ENCODE assay signal across 11 mouse cellular contexts in genomic region chr11:59397536-59398371, GRCm38 (mm10). TPM values are rescaled to one million over a fixed set of nuclear protein-coding genes. Genes with fewer than 3 reads are reported as not detected.
DNase-seq lines count a peak whose midpoint lies in the region; ATAC-seq lines count a peak whose summit lies in the region.
"Had no signal": no experiment of that assay in that cellular context is flagged by ENCODE, and none has a peak within 500 bp of the region (broad histone marks: within the 10 kb centered on the region; RNA-seq: fewer than 3 reads in every experiment).

No protein-coding gene starts in this region.

- no peaks in the 10 kb centered on the region for H3K27me3 ChIP-seq in heart, embryonic 10.5 days (ENCODE audit: insufficient read depth, poor library complexity, severe bottlenecking)
- H3K27me3 ChIP-seq in embryonic facial prominence, embryonic 14.5 days (replicated peaks; ENCODE audit: control insufficient read depth, insufficient read depth, low read length): no peaks in the 10 kb centered on the region
- H3K27me3 ChIP-seq in liver, embryonic 16.5 days (ENCODE audit: control insufficient read depth, insufficient read depth, low read depth, low read length): no peaks in the 10 kb centered on the region

- H3K27ac ChIP-seq in heart, embryonic 10.5 days: peak overlapping the region; percentile 80
- peak overlapping the region; percentile 90 for H3K27ac ChIP-seq in embryonic facial prominence, embryonic 14.5 days (replicated peaks; ENCODE audit: low read depth, low read length)
- no peak overlapping the region for H3K27ac ChIP-seq in liver, embryonic 16.5 days (ENCODE audit: low read length)

- peak overlapping the region; percentile 25 for H3K4me2 ChIP-seq in embryonic facial prominence, embryonic 14.5 days (ENCODE audit: low read depth, low read length)
- no peak overlapping the region for H3K4me2 ChIP-seq in liver, embryonic 16.5 days (ENCODE audit: low read depth, low read length)

- 24% methylated on average over 22 of the region's 22 CpGs for WGBS in heart, embryonic 10.5 days
- 43% methylated on average over 22 of the region's 22 CpGs for WGBS in embryonic facial prominence, embryonic 14.5 days
- 16% methylated on average over 22 of the region's 22 CpGs for WGBS in liver, embryonic 16.5 days (ENCODE audit: insufficient replicate concordance)

- H3K9me3 ChIP-seq in heart, embryonic 10.5 days: no peaks in the 10 kb centered on the region
- no peaks in the 10 kb centered on the region for H3K9me3 ChIP-seq in embryonic facial prominence, embryonic 14.5 days (ENCODE audit: control insufficient read depth, low read length)
- no peaks in the 10 kb centered on the region for H3K9me3 ChIP-seq in liver, embryonic 16.5 days (replicated peaks; ENCODE audit: control insufficient read depth, low read length)

- peak; percentile 69 for ATAC-seq in embryonic facial prominence, embryonic 14.5 days (ENCODE audit: low read depth)
- ATAC-seq in liver, embryonic 16.5 days (ENCODE audit: low read depth): peak; percentile 35; the same call in 1 of the 2 replicates

- peaks cover 37% of the 10 kb centered on the region for H3K4me1 ChIP-seq in heart, embryonic 10.5 days
- H3K4me1 ChIP-seq in embryonic facial prominence, embryonic 14.5 days (ENCODE audit: control insufficient read depth, insufficient read depth, low read length): peaks cover 49% of the 10 kb centered on the region
- H3K4me1 ChIP-seq in liver, embryonic 16.5 days (ENCODE audit: control insufficient read depth, low read depth, low read length): no peaks in the 10 kb centered on the region; the same call in 1 of the 2 replicates

- H3K4me3 ChIP-seq in heart, embryonic 10.5 days: peak overlapping the region; percentile 42
- no peak overlapping the region for H3K4me3 ChIP-seq in embryonic facial prominence, embryonic 14.5 days (ENCODE audit: low read depth, low read length)
- no peak overlapping the region for H3K4me3 ChIP-seq in liver, embryonic 16.5 days (ENCODE audit: low read depth, low read length)

- no peak for DNase-seq in heart, embryonic 10.5 days (ENCODE audit: low spot score)
- no peak for DNase-seq in heart, adult 9 months (ENCODE audit: low spot score in 2 of 2)
- DNase-seq in 416B (ENCODE audit: low read depth): peak; percentile 82
- peak; percentile 88 for DNase-seq in embryonic facial prominence, embryonic 14.5 days (ENCODE audit: low spot score)
- DNase-seq in ovary, adult 18-20 months (ENCODE audit: low spot score): no peak
- DNase-seq in testis, postnatal 10 days (ENCODE audit: low spot score): no peak
- no peak for DNase-seq in cerebellum, adult 8-10 months
- DNase-seq: B cell, adult 2 months; gastrocnemius, postnatal 36 days had no signal

- peaks cover 4% of the 10 kb centered on the region for H3K36me3 ChIP-seq in heart, embryonic 10.5 days
- H3K36me3 ChIP-seq in embryonic facial prominence, embryonic 14.5 days (ENCODE audit: control insufficient read depth, insufficient read depth, low read length): 0 out of 2 replicates have a peak, but pooled peaks cover 6% of the 10 kb centered on the region
- H3K36me3 ChIP-seq in liver, embryonic 16.5 days (ENCODE audit: control insufficient read depth, insufficient read depth): no peaks in the 10 kb centered on the region

- H3K9ac ChIP-seq in embryonic facial prominence, embryonic 14.5 days (ENCODE audit: low read depth, low read length): peak overlapping the region; percentile 34; the same call in 1 of the 2 replicates
- H3K9ac ChIP-seq in liver, embryonic 16.5 days (ENCODE audit: low read depth, low read length): no peak overlapping the region

RNA-seq across cellular contexts. Expression of gene Prss38, which starts 22.3 kb away (rescaled TPM):
- not detected in 2 replicates for polyA plus RNA-seq in heart, embryonic 10.5 days (2016; fragmentation: Nextera tagmentation; extraction: Ambion mirVana)
- polyA plus RNA-seq in embryonic facial prominence, embryonic 14.5 days (2014; fragmentation: Nextera tagmentation; extraction: Ambion mirVana): not detected in 2 replicates
- polyA plus RNA-seq in liver, embryonic 16.5 days (2015; fragmentation: Nextera tagmentation; extraction: Ambion mirVana): not detected in 2 replicates
- polyA plus RNA-seq: small intestine, adult 2 months had no signal

RNA-seq across cellular contexts. Expression of gene Jmjd4, which starts 52.1 kb away (rescaled TPM):
- polyA plus RNA-seq in heart, embryonic 10.5 days (2016; fragmentation: Nextera tagmentation; extraction: Ambion mirVana): 14.5 and 15.3 TPM in 2 replicates
- 9.7 and 11.1 TPM in 2 replicates for polyA plus RNA-seq in embryonic facial prominence, embryonic 14.5 days (2014; fragmentation: Nextera tagmentation; extraction: Ambion mirVana)
- 3.4 and 3.7 TPM in 2 replicates for polyA plus RNA-seq in liver, embryonic 16.5 days (2015; fragmentation: Nextera tagmentation; extraction: Ambion mirVana)

RNA-seq across cellular contexts. Expression of gene Snap47, which starts 53.2 kb away (rescaled TPM):
- polyA plus RNA-seq in heart, embryonic 10.5 days (2016; fragmentation: Nextera tagmentation; extraction: Ambion mirVana): 120 and 123 TPM in 2 replicates
- polyA plus RNA-seq in embryonic facial prominence, embryonic 14.5 days (2014; fragmentation: Nextera tagmentation; extraction: Ambion mirVana): 124 and 142 TPM in 2 replicates
- polyA plus RNA-seq in liver, embryonic 16.5 days (2015; fragmentation: Nextera tagmentation; extraction: Ambion mirVana): 26.3 and 28.7 TPM in 2 replicates

Comparison
In these comparisons a context has a peak if more than half of its experiments do, and no peak if none do; other contexts are left out.
1. DNase-seq: peak in 416B (single experiment) and embryonic facial prominence, embryonic 14.5 days (single experiment); none in heart, embryonic 10.5 days (single experiment), heart, adult 9 months (0 of 2), ovary, adult 18-20 months (single experiment), testis, postnatal 10 days (single experiment) and cerebellum, adult 8-10 months (single experiment).